Mouse (Mus musculus) adrenal gland (tissue): ENCODE measurements around the gene Cbx2.

Experiments
- intact Hi-C: fragments of 180-260 bp; cut with DNase I; formaldehyde crosslinking; loops from one replicate; pipeline ENCODE4 v1.15.1; 2025

The Cbx2 gene

GRCm38 (mm10) chr11:119014455-119014854, 8.3 kb upstream of the Cbx2 start:
- intact Hi-C loops, result no loop called here

GRCm38 (mm10) chr11:119017506-119017905, 5.3 kb upstream of the Cbx2 start:
- intact Hi-C loops, result no loop called here

GRCm38 (mm10) chr11:119021180-119021579, 1.6 kb upstream of the Cbx2 start:
- intact Hi-C loops, result no loop called here

GRCm38 (mm10) chr11:119022068-119022894, 481 bp upstream of the Cbx2 start:
- intact Hi-C loops, result no loop called here

- intact Hi-C loops, result no loop called here
These were observed 836 bp downstream of the Cbx2 start for GRCm38 (mm10) chr11:119023616-119023980.

GRCm38 (mm10) chr11:119024260-119024659, 1.5 kb downstream of the Cbx2 start:
- intact Hi-C loops, result no loop called here

- intact Hi-C loops, result no loop called here
These were observed 3.4 kb downstream of the Cbx2 start for GRCm38 (mm10) chr11:119026203-119026602.

- intact Hi-C loops, result loop anchor here (2.0 kb wide), 1 partner anchor 157 kb away; no protein-coding TSS in a partner anchor
These were observed 11.3 kb downstream of the Cbx2 start for GRCm38 (mm10) chr11:119033874-119034558.

- intact Hi-C loops, result loop anchor here (2.0 kb wide), 1 partner anchor 156 kb away; no protein-coding TSS in a partner anchor
These were observed 11.9 kb downstream of the Cbx2 start for GRCm38 (mm10) chr11:119034635-119035034.

- intact Hi-C loops, result loop anchor here (2.0 kb wide), 1 partner anchor 156 kb away; no protein-coding TSS in a partner anchor
These were observed 12.4 kb downstream of the Cbx2 start for GRCm38 (mm10) chr11:119035094-119035685.

- intact Hi-C loops, result loop anchor here (2.0 kb wide), 1 partner anchor 155 kb away; no protein-coding TSS in a partner anchor
These were observed 13.0 kb downstream of the Cbx2 start for GRCm38 (mm10) chr11:119035686-119036165.

GRCm38 (mm10) chr11:119036447-119036846, 13.7 kb downstream of the Cbx2 start:
- intact Hi-C loops, result no loop called here

- intact Hi-C loops, result no loop called here
These were observed 14.4 kb downstream of the Cbx2 start for GRCm38 (mm10) chr11:119036934-119037779.

- intact Hi-C loops, result no loop called here
These were observed 15.1 kb downstream of the Cbx2 start for GRCm38 (mm10) chr11:119037780-119038401.

- intact Hi-C loops, result no loop called here
These were observed 16.2 kb downstream of the Cbx2 start for GRCm38 (mm10) chr11:119038744-119039484.

- intact Hi-C loops, result loop anchor here (2.0 kb wide), 1 partner anchor 49 kb away; no protein-coding TSS in a partner anchor
These were observed 17.2 kb downstream of the Cbx2 start for GRCm38 (mm10) chr11:119039732-119040512.

- intact Hi-C loops, result loop anchor here (2.0 kb wide), 1 partner anchor 48 kb away; no protein-coding TSS in a partner anchor
These were observed 18.0 kb downstream of the Cbx2 start, which contains the start of gene Cbx8 for GRCm38 (mm10) chr11:119040600-119041324. Cbx8 (minus strand) TSS chr11:119040969.

GRCm38 (mm10) chr11:119041325-119041716, 18.6 kb downstream of the Cbx2 start:
- intact Hi-C loops, result loop anchor here (2.0 kb wide), 1 partner anchor 47 kb away; no protein-coding TSS in a partner anchor
